Mouse (Mus musculus) neural tube, embryonic 13.5 days (tissue): Measurements from ENCODE around the gene Aqp1. TPM values are rescaled to one million over a fixed set of nuclear protein-coding genes. Genes with fewer than 3 reads are reported as not detected.

ENCODE experiments used
- ATAC-seq: fragments of 200-750 bp; cut with Nextera tagmentation; 2 replicates; pipeline ENCODE4 v1.8.0; 2017; ENCODE audit warnings: low read depth, mild to moderate bottlenecking, moderate TSS enrichment, moderate library complexity
- H3K27ac ChIP-seq: fragments of 300-500 bp; sonication (generic); replicated peaks from 2 replicates; pipeline ENCODE4 v1.5.1; 2015; ENCODE audit warnings: moderate library complexity, mild to moderate bottlenecking, inconsistent platforms
- H3K27me3 ChIP-seq: fragments of 300-500 bp; sonication (generic); 2 replicates; pipeline ENCODE4 v1.6.1; 2015; ENCODE audit warnings: mild to moderate bottlenecking, inconsistent platforms
- H3K36me3 ChIP-seq: fragments of 300-500 bp; sonication (generic); 2 replicates; pipeline ENCODE4 v1.6.1; 2015; ENCODE audit warnings: mild to moderate bottlenecking, inconsistent platforms
- H3K4me1 ChIP-seq: fragments of 300-500 bp; sonication (generic); replicated peaks from 2 replicates; pipeline ENCODE4 v1.6.1; 2015; ENCODE audit warnings: inconsistent platforms
- H3K4me2 ChIP-seq: fragments of 300-500 bp; sonication (generic); 2 replicates; pipeline ENCODE4 v1.6.1; 2015; ENCODE audit warnings: inconsistent platforms, mild to moderate bottlenecking, moderate library complexity
- H3K4me3 ChIP-seq: fragments of 300-500 bp; sonication (generic); 2 replicates; pipeline ENCODE4 v1.5.1; 2015; ENCODE audit warnings: mild to moderate bottlenecking, inconsistent platforms
- H3K9ac ChIP-seq: fragments of 300-500 bp; sonication (generic); 2 replicates; pipeline ENCODE4 v1.6.1; 2015; ENCODE audit warnings: moderate library complexity, mild to moderate bottlenecking, inconsistent platforms
- H3K9me3 ChIP-seq: fragments of 300-500 bp; sonication (generic); 2 replicates; pipeline ENCODE4 v1.6.1; 2016; ENCODE audit warnings: inconsistent platforms
- WGBS: fragments of 180-500 bp; shearing (Covaris S2); methylation state at CpG from one replicate; pipeline ENCODE4 v1.1.7; 2015; 5-methylcytosine and 5-hydroxymethylcytosine counted together
- polyA plus RNA-seq: library from polyadenylated mRNA; unstranded; fragments of >200 nt; fragmentation: Nextera tagmentation; extraction: Ambion mirVana; gene quantifications from 2 replicates; pipeline ENCODE4 v1.2.1, GENCODE M21; 2015

The Aqp1 gene
- polyA plus RNA-seq, 1 experiment from 2014 or later, result 4.7 TPM

DNA sequence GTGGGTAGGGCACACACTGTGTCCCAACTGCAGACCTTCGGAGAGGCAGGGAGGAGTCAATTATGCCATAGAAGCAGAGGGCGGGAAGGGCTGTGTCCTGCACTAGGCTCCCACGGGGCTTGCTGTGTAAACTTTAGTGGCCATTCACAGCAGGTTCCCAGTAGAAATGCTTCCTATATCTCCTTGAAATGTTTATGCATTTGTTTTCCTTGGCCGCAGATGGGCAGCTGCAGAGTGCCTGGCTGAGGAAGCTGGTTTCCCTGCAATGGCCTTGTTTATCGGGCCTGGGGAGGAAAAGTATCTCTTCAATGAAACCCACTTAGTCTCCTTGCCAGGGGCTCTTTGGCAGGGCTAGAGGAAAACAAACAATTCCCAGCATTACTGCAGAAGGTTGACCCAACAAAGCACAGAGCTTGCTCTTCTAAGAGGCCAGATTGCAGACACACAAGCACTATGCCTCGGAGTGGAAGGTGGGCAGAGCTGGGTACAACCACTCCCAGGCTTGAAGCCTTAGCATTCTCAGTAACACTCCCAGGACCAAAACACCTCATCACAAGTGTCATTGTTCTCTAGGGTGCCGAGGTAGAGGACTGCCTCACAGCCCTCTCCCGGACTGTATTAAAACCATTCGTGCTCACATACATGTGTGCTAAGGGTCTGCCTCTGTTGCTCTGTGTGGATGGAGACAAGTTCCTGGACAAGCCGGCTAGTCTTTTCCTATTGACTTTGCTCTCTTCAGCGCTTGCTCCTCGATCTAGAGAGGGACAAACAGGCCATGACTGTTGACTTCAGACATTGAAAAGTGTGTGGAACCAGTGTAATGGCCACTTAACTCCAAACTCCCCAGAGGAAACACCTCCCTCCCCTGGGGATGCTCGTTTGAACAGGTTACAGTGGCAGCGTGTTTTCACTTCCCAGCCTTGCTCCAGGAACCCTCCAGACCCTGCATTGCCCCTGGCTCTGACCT, 16.4 kb upstream of the Aqp1 start:
- Histone ChIP-seq H3K9me3 (no peaks in the 10 kb centered on the region), H3K4me2 (no peak overlapping the region), H3K36me3 (no peaks in the 10 kb centered on the region), H3K4me1 (no peaks in the 10 kb centered on the region), H3K4me3 (no peak overlapping the region), H3K27me3 (no peaks in the 10 kb centered on the region), H3K27ac (no peak overlapping the region), H3K9ac (no peak overlapping the region)
- ATAC-seq, result no peak
- WGBS, result 65% methylated on average over 14 of the region's 14 CpGs

DNA sequence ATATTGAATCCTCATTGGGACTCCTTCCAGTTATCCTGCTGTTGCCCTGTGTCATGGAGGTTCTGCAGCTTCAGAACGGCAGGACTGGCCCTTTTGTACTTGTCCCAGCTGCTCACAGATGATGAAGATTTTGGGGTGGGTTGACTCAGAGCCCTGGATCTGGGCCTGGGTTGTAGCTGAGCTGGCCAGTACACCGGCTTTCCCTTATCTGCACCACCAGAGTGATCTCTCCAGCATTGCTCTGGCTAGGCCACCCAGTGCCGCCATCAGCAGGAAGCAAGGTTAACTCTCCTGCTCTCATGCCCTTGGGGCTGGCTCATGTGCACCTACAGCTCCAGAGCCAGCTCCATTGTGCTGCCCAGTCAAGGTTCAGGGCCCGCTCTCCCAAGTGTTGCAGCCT, 15.3 kb upstream of the Aqp1 start:
- no peaks in the 10 kb centered on the region for H3K36me3 ChIP-seq
- H3K27me3 ChIP-seq, result no peaks in the 10 kb centered on the region
- H3K27ac ChIP-seq, result no peak overlapping the region
- no peaks in the 10 kb centered on the region for H3K9me3 ChIP-seq
- H3K4me1 ChIP-seq, result no peaks in the 10 kb centered on the region
- H3K9ac ChIP-seq, result no peak overlapping the region
- 79% methylated on average over 4 of the region's 4 CpGs for WGBS
- ATAC-seq, result no peak
- H3K4me3 ChIP-seq, result no peak overlapping the region
- H3K4me2 ChIP-seq, result no peak overlapping the region

DNA sequence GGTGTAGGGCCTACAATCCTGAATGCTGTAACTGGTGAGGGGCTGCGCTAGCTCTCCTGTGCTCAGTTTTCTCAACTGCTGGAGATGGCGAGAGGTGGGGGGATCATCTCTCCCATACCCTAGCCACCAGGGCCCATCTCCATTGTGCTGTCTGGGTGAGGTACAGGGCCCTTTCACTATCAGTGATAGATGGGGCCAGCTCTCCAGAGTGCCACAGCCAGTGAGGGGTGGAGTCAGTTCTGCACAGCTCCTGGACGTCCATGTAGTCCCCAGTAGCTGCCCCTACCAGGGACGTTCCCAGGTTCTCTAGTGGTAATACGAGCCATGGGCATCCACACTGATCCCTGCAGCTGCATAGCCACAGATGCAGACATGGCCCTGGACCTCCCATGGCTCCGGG, 14.7 kb upstream of the Aqp1 start:
- 75% methylated on average over 6 of the region's 6 CpGs for WGBS
- H3K4me3 ChIP-seq, result no peak overlapping the region
- H3K9me3 ChIP-seq, result no peaks in the 10 kb centered on the region
- no peak overlapping the region for H3K9ac ChIP-seq
- H3K27ac ChIP-seq, result no peak overlapping the region
- H3K36me3 ChIP-seq, result no peaks in the 10 kb centered on the region
- H3K4me1 ChIP-seq, result no peaks in the 10 kb centered on the region
- ATAC-seq, result no peak
- H3K27me3 ChIP-seq, result no peaks in the 10 kb centered on the region
- H3K4me2 ChIP-seq, result no peak overlapping the region

DNA sequence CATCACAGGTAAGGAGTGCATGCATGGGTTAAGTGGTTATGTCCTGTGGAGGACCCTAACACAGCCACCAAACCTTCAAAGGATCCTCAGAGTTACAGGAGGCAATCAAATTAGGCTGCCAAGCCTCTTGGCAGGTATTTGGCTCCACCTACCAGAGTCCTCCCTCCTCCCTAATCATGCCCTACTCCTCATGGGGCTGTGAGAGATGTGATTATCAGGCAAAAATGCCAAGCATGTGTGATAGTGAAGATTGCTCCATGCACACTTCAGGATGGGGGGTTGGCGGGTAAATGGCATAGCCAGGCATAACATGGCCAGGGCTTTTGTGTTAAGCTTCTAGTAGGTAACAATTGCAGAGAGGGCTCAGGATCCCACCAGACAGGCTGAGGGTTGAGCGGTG, 13.3 kb upstream of the Aqp1 start:
- Histone ChIP-seq H3K4me3 (no peak overlapping the region), H3K27ac (no peak overlapping the region), H3K27me3 (no peaks in the 10 kb centered on the region), H3K9me3 (no peaks in the 10 kb centered on the region), H3K4me2 (no peak overlapping the region), H3K9ac (no peak overlapping the region), H3K4me1 (no peaks in the 10 kb centered on the region), H3K36me3 (no peaks in the 10 kb centered on the region)
- no peak for ATAC-seq
- 93% methylated on average over 2 of the region's 2 CpGs for WGBS

DNA sequence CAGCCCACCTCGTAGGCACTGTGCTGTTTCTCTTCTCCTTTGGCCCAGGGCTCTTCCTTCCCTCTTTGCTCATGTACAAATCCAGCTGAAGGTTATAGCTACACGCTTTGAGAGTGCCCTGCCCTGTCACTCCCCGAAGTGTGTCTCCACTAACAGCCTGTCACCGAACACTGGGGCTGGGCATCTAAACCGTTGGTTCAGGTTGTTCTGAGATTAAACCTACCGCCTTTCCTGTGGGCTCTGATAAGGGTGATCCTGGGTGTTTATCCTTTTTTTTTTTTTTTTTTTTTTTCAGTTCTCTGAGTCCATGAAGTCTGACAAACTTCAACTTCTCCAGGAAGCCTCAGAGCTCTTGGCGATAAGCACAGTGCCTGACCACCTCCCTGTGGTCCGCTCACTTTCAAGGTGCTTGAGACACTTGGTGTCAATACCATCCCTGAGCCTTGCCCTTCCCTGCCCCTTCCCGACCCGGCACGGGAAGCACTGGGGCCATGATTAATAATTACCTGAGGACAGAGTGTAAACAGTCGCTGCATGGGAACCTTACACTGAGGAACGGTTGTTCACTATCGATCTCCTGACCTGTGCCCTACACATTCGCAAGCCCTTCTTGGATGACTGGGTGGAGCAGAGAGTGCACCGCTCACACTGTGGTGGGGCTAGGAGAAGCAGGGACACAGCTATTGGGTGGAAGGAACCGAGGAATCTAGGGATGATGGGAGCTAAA, 12.2 kb upstream of the Aqp1 start:
- Histone ChIP-seq H3K27ac (no peak overlapping the region), H3K4me1 (no peaks in the 10 kb centered on the region), H3K4me3 (no peak overlapping the region), H3K4me2 (no peak overlapping the region), H3K27me3 (no peaks in the 10 kb centered on the region), H3K36me3 (no peaks in the 10 kb centered on the region), H3K9ac (no peak overlapping the region), H3K9me3 (no peaks in the 10 kb centered on the region)
- WGBS, result 91% methylated on average over 17 of the region's 17 CpGs
- ATAC-seq, result no peak

DNA sequence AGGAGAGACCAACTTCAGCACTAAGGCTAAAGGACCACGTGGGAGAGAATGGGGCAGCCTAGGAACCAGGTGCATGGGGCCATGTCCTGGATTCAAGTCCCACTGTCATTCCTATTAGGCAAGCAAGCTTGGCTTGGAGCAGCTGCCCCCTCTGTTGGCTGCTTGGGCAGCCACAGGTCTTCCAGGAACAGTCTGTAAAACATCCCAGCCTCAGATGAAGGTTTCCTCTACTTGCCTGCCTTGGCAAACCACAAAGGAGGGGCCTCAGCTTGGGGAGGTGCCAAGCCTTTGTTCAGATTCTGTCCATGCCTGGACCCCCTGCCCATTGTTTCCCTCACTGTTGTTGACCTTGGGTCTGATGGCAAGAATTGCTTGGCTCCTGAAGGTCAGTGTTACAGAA, 11.4 kb upstream of the Aqp1 start:
- Histone ChIP-seq H3K4me2 (no peak overlapping the region), H3K9ac (no peak overlapping the region), H3K4me1 (no peaks in the 10 kb centered on the region), H3K27me3 (no peaks in the 10 kb centered on the region), H3K36me3 (no peaks in the 10 kb centered on the region), H3K27ac (no peak overlapping the region), H3K4me3 (no peak overlapping the region), H3K9me3 (no peaks in the 10 kb centered on the region)
- 55% methylated on average over 1 of the region's 1 CpGs for WGBS
- ATAC-seq, result no peak

DNA sequence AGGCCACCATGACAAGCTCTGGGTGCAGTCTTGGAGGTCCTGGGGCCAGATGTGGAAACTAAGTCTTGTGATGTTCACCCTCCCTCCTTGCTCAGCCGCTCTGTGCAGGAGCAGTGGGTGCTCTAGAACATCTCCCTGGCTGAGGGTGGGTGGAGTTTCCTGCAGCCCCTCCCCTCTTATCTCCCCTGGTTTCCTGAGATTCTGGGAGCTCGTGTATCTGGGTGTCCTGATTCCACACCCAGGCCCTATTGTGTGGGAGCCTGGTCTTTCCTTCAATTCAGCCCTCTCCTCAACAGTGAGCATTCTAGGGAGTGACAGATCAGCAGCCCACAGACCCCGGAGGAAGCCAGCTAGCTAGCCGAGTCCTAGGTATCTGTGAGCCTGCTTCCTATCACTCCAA, 9.9 kb upstream of the Aqp1 start:
- Histone ChIP-seq H3K27ac (no peak overlapping the region), H3K4me3 (no peak overlapping the region), H3K4me2 (no peak overlapping the region), H3K4me1 (peaks cover 4% of the 10 kb centered on the region; the same call in 1 of the 2 replicates), H3K9ac (no peak overlapping the region), H3K9me3 (no peaks in the 10 kb centered on the region), H3K27me3 (no peaks in the 10 kb centered on the region), H3K36me3 (no peaks in the 10 kb centered on the region)
- WGBS, result 84% methylated on average over 4 of the region's 4 CpGs
- ATAC-seq, result no peak

DNA sequence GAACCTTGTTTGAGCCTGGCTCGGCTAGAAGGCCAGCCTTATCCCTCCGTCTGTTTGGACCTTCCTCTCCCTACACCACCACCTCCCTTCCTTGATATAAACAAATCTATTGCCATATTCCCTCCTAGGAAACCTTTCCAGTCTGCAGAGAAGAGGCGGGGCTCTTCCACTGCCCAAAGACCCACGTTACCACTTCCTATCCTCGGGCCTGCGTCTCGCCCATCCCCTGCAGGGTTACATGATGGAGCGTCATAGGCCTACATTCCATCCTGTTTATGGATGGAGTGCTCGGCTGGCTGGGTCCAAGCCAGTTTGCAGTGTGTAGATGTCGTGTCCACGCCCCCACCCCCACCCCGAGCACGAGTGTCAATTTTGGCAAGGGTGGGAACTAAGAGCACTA, 8.9 kb upstream of the Aqp1 start:
- no peak overlapping the region for H3K9ac ChIP-seq
- peaks cover 14% of the 10 kb centered on the region; the same call in 1 of the 2 replicates for H3K4me1 ChIP-seq
- H3K4me2 ChIP-seq, result no peak overlapping the region
- no peak overlapping the region for H3K4me3 ChIP-seq
- 86% methylated on average over 13 of the region's 13 CpGs for WGBS
- H3K9me3 ChIP-seq, result no peaks in the 10 kb centered on the region
- ATAC-seq, result no peak
- no peaks in the 10 kb centered on the region for H3K36me3 ChIP-seq
- no peak overlapping the region for H3K27ac ChIP-seq
- no peaks in the 10 kb centered on the region for H3K27me3 ChIP-seq

DNA sequence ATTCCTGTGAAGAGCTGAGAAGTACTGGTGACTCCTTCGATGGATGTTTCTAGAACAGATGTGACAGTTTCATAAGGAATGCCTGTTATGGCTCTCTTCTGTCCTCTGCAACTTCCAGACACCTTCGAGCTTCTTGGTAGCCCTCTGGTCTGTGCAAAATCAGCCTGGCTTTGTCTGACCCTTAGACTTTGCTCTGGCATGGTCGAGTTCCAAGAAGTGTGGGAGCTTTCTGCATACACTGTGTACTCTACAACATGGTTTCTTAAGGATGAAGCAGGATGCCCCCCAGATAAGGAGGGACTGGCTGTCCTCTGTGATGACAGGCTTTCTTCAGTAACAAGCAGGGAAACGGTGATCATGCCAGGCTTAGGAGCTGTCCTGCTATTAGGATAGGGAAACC, 8.1 kb upstream of the Aqp1 start:
- no peaks in the 10 kb centered on the region for H3K9me3 ChIP-seq
- no peak overlapping the region for H3K9ac ChIP-seq
- H3K36me3 ChIP-seq, result no peaks in the 10 kb centered on the region
- no peak for ATAC-seq
- H3K27ac ChIP-seq, result no peak overlapping the region
- H3K27me3 ChIP-seq, result no peaks in the 10 kb centered on the region
- H3K4me2 ChIP-seq, result no peak overlapping the region
- 82% methylated on average over 4 of the region's 4 CpGs for WGBS
- H3K4me1 ChIP-seq, result peaks cover 23% of the 10 kb centered on the region; the same call in 1 of the 2 replicates
- no peak overlapping the region for H3K4me3 ChIP-seq

DNA sequence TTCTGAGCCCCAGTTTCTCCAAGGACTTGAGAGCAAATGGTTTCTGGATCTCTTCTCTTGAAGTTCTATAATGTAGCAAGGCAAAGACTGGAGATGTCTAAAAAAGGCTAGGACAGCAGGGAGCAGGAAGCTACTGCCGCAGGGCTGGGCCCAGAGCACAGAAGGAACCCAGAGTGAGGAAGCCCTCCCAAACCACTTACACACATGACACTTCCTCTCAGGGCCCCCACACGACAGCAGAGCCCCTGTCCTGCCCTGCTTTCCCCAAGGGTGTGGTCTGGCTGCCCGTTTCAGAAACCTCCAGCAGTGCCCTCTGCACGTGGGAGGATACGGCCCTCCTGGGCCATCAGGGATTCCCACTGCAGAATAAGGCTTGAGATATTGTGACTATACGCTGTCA, 4.9 kb upstream of the Aqp1 start:
- Histone ChIP-seq H3K36me3 (no peaks in the 10 kb centered on the region), H3K27ac (no peak overlapping the region), H3K4me3 (no peak overlapping the region), H3K9me3 (no peaks in the 10 kb centered on the region), H3K9ac (no peak overlapping the region), H3K27me3 (no peaks in the 10 kb centered on the region), H3K4me2 (no peak overlapping the region), H3K4me1 (peaks cover 31% of the 10 kb centered on the region)
- ATAC-seq, result no peak
- WGBS, result 58% methylated on average over 6 of the region's 6 CpGs

DNA sequence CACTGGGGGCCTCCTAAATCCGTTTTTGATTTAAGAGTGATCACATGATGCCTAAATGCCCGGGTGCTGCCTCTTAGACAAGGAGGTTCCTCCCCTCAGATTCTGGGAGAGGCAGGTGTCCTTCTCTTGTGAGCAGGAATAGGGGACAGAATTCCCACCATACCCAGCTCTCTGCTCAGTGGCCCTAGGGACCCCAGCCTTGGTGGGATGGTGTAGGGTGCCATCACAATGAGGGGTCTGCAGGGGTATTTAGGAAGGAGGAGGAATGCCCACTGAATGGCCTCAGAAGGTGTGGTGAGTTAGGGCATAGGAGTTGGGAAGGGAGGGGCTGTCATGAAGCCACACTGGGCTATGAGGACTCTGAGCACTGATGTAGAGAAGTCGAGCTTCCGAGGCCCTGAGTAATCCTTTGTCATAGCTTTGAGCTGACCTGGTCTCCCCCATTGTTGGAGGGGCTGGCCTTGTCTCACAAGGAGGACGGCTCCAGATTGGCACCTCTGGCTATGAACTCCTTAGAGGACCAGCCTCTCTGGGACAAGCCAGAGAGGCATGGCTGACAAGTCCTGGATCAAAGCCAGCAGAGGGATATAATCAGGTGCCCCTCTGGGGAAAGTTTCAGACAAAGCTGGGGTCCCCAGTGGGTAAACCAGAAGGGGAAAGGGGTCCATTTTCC, 4.0 kb upstream of the Aqp1 start:
- Histone ChIP-seq H3K27me3 (no peaks in the 10 kb centered on the region), H3K27ac (no peak overlapping the region; the same call in 1 of the 2 replicates), H3K36me3 (no peaks in the 10 kb centered on the region), H3K4me3 (no peak overlapping the region), H3K4me2 (no peak overlapping the region), H3K9me3 (no peaks in the 10 kb centered on the region), H3K4me1 (peaks cover 35% of the 10 kb centered on the region), H3K9ac (no peak overlapping the region)
- no peak; the same call in 1 of the 2 replicates for ATAC-seq
- 55% methylated on average over 5 of the region's 5 CpGs for WGBS

DNA sequence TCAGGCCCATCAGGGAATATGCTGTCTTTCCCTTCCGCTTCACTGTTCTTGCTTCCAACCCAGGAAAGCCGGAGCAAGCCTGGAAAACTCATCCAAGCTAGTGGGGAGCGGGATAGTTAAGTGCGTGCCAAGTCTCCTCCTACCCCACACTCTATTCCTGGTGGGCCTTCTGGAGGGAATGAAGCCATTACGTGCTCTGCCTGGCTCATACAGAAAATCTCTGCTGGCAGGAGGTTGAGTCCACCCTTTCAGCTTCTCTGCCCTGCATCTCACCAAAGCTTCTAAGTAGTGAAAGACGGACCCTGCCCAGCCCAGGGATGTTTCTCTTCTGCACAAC, 3.5 kb upstream of the Aqp1 start:
- Histone ChIP-seq H3K27ac (no peak overlapping the region), H3K9me3 (no peaks in the 10 kb centered on the region), H3K4me1 (peaks cover 35% of the 10 kb centered on the region), H3K36me3 (no peaks in the 10 kb centered on the region), H3K4me2 (no peak overlapping the region), H3K4me3 (no peak overlapping the region), H3K27me3 (no peaks in the 10 kb centered on the region), H3K9ac (no peak overlapping the region)
- 71% methylated on average over 6 of the region's 6 CpGs for WGBS
- ATAC-seq, result peak; percentile 25; the same call in 1 of the 2 replicates
